Mouse (Mus musculus) cerebellum, adult 9-11 months (tissue): ENCODE results near the gene Snd1.

Experiments
- DNase-seq: peaks from one replicate; pipeline ENCODE4 v3.0.0; 2022

Snd1 gene

DNA sequence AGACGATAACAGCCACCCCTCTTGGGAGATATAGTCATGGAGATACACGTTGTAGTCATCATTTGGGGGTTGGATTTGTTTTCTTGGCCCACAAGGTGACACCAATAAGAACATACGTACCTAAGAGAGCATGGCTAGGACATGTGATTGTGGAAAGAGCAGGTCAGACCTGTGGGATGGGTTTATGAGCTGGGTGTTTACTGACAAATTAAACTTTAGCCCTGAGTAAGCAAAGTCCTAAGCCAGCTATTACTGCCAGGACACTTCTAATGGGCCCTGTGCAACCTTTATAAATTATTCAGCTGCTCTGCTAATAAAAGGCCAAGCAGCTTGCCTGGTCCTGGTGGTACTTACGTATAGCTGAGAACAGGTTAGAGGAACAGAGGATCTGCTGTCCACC, 283.4 kb downstream of the Snd1 start:
- no peak for DNase-seq

DNA sequence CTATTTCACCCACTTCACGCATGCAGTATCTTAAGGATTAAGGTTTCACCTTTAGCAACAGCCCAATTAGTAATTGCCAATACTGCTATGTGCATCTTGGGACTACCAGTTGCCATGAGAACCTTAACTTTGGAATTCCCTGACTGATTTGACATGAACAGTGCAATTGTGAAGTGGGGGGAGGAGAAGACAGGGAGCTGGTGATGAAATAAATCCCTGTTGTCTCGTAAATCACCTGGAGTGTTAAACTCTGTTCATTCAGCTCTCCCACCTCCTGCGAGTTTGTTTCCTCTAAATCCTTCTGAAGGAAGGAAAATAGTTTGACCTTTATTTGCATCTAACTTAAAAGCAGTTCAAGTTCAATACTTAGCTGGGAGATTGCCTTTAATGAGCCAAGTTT, 286.8 kb downstream of the Snd1 start:
- no peak for DNase-seq

DNA sequence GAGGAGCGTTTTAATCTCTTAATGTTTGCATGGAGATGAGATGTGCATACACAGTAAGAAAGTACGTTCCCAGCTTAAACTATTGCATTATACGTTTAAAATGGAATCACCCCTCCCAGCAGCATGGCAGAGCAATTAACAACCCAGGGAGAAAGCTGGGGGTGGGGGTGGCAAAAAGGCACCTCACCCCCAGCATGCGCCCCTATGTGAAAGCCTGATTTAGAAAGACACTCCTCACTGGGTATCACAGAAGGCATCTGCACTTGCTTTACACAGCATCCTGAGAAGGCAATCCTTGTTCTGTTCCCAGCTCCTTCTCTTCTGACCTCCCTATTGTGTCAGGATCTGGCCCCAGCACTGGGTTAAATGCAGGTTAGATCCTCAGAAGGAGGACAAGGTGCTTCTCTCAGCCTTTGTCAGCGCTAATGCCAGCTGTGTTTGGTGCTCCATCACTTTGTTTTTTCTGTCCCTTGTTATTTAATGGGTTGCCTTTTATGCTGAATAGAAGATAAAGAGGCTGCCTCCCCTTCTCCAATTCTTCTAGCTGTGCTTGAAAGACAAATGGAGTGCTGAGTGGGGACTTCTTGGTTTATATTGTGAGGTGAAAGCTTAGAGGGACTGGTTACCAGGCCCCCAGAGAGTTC, 287.3 kb downstream of the Snd1 start:
- no peak for DNase-seq

DNA sequence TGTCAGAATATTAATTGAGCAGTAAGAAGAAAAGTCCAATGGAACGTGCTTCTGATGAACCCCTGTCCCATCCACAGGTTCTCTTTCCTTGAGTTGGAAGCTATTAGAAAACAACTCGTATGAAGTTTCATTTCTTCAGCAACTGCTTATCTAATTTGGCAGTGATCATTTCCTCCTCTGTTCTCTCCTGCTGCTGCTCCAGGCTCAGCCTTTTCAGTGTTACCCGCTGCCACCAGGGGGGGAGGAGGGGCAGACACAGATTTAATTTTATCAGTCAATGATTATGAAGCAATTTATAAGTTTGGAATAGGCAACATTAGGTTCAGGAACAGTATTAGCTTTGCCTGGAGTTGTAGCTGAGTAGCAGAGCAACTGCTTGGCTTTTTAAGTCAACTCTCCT, 291.7 kb downstream of the Snd1 start:
- DNase-seq, result no peak

DNA sequence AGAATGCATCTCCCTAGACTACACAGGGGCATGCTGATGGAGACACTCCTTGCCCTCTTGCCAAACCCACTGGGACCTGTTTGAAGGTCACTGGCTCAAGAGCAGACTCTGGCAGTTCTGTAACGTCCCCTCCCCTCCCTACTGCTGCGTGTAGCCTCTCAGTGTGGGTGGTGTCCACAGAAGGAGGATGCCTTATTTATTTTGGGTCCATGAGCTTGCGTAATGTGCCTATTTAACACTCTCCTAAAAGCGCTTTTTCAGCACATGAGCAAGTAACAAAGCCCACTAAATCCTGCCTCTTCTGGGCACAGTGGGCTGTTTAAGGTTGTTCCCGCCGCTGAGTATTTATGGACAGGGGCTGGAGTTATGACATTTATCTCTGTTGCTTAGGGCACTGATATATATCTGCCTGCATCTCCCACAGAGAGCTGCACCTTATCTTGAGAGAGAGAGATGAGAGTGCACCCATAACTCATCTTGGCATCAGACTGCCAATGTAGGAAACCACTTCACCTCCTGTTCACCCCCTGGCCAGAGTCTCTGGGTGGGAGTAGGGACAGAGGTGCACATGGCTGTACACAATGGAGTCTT, 293.0 kb downstream of the Snd1 start:
- DNase-seq, result no peak

DNA sequence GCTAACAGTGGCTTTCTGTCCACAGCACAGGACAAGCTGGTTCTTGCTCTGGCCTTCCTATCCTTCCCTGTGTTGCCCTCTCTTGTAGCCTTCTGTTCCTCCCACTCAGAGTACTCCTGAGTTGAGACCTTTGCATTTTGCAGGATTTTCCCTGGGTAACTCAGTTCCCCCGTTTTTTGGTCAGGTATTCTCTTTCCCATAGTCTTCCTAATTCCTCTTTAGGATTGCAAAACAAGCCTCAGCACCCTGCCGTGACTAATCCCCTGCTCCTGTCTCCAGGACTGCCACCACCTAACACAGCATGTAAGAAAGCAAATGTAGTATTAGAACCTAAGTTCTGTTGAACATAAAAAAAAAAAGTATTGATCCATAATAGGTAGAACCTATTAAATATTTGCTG, 296.4 kb downstream of the Snd1 start:
- DNase-seq, result no peak

DNA sequence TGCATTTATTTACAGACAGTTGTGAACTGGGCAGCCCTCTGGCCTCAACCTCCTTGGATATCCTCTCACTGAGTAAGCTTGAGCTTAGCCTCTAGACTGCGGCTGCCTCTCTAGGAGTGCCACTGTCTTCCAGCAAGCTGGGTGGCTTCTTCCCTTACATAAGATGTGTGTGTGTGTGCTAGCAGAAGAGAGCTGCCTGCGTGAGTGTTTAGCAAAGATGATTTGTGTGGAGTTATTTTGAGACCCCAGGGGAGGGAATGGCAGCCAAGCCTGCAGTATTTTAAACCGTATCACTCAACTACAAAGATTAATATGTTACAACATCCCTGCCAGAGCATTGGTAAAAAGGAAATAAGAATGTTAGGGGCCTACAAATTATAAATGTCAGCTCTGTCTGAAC, 306.8 kb downstream of the Snd1 start:
- DNase-seq, result no peak

DNA sequence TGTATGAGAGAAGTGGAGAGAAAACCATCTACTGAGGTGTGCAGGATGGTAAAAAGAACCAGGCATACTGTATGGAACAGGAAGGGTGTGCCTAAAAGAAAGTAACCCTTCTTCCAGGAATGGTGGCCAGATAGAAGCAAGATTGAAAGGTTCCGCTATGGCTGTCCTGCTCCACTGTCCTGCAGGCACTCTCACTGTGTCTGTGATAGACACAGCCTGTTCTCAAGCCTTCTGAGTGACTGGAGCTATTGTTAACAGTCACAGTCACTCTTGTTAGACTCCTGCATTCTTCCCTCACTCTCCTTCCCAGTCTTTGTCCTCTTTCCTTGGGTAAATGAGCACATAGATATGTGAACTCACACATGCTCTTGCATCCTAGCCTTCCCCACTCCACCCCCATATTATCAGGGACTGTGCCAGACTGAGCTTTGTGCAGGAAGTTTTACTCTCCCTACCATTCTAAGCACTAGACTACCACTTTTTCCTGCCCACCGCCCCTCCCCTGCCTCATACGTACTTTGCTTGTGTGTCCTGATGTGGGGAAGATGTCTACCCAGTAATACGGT, 308.2 kb downstream of the Snd1 start:
- DNase-seq, result no peak

DNA sequence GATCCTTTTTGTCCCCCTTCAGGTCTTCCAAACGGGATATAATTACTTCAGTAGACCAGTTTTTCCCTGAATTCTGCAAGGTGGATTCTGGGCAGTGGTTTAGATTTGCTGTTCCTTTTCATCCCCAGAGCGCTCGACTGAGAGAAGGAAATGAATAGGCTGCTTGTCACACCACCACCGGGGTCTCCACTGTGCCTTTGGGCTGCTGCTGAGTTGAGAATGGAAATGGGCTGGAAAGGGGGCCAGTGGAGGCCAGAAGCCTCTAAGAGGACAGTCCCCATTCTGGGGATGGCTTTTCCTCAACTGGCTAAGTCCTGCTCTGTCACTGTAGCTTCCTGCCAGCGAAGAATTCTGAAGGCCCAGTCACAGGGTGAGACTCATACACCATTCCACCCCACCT, 309.0 kb downstream of the Snd1 start:
- no peak for DNase-seq

DNA sequence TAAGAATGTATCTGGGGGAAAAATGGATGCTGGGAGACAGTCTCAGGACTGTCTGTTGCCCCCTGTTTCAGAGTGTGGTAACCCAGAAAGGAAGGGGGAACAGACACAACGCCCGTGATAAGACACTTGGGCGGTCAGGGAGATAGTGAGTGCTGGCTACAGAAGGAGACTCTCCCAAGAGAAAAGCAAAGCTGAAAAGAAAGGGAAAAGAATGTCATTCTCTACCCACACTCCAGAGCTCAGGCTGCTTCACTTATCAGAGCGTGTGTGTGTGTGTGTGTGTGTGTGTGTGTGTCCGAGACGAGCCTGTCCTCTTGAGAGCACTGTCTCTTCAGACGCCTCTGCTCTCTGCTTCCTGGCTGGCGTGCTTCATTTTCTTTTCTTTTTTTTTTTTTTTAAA, 310.8 kb downstream of the Snd1 start:
- no peak for DNase-seq

DNA sequence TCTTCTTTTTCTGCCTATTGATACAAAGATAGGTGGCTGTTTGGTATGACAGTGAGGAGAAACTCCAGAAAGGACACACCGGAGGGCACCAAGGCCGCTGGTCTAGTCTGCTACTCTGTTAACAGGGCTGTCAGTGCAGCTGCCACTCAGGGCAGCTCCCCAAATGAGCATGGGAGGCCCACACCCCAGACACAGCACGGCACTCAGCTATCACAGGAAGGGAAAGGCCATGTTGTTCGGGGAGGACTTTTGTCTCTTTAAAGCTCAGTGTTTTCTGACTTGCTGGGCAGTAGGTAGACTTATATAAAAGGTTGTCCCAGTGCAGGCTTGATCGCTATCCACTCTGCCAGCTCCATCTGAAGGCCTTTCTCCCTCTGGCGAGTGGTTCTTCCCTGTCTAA, 312.2 kb downstream of the Snd1 start:
- no peak for DNase-seq

DNA sequence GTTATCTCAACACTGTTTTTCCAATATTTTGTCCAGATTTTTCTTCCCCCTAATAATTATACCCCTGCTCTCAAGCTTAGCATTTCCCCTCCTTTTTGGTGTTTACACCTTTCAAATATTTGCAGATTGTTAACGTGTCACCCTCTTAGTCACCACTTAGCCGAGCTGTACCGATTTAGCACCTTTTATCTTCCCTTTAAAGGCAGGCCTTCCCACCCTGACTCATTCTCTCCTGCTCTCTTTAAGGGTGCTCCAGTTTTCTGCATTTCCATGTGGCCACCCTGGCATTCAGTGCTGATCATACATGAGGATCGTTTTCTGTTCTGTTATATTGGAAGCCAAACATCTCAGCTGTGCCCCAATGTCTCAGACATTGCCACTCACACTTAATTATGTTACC, 314.7 kb downstream of the Snd1 start:
- DNase-seq, result no peak

DNA sequence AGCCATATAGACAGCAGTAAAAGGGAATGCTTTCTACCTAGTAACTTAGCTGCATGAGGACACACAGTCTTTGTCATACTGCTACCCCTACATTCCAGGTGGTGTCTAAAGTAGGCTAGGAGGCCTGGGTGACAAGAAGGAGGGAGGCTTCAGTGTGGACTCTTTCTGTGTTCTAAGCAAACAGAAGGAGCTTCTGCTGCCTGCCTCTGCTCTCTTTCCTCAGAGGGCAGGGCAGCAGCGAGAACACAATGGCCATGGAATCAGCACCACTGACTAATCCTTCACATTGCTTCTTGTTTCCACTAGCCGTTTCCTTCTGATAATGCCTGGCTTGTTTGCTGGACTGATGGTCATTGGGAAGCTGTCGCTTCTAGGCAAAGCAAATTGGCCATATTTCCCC, 316.2 kb downstream of the Snd1 start:
- no peak for DNase-seq

DNA sequence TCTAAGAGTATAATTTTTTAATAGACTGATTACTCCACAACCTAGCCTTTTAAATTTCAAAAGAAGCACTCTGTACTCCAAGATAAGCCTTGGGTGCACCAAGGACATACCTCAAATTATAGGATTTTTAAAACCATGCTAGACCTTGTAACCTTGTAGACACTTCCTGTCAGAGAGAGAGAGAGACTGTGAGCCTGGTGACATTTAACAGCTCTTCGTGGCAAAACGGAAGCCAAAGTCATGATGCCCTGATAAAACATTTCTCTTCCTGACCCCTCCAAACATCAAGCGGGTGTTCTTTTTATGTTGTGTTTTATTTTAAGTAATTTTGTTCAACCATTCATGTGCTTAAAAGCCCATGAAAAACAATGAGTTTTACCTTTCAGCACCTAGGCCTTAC, 316.9 kb downstream of the Snd1 start:
- no peak for DNase-seq

DNA sequence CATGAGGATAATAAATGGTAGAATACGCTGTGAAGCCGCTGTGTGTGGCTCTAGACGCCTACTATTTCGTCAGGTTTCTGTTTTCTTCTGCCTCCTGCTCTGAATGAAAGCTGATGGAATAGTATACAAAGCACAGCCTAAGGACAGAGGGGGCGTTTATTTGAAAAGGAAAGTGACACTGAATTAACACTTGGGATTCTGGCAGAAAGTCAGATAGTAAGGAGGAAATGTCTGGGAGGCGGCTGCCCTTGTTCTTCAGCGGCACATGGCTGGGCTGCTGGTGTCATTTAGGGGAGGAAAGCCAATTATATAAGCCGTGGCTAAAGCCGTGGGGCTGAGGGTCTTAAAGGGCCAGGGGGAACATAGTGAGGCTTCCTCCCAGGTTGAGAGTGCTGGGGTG, 320.4 kb downstream of the Snd1 start:
- no peak for DNase-seq

DNA sequence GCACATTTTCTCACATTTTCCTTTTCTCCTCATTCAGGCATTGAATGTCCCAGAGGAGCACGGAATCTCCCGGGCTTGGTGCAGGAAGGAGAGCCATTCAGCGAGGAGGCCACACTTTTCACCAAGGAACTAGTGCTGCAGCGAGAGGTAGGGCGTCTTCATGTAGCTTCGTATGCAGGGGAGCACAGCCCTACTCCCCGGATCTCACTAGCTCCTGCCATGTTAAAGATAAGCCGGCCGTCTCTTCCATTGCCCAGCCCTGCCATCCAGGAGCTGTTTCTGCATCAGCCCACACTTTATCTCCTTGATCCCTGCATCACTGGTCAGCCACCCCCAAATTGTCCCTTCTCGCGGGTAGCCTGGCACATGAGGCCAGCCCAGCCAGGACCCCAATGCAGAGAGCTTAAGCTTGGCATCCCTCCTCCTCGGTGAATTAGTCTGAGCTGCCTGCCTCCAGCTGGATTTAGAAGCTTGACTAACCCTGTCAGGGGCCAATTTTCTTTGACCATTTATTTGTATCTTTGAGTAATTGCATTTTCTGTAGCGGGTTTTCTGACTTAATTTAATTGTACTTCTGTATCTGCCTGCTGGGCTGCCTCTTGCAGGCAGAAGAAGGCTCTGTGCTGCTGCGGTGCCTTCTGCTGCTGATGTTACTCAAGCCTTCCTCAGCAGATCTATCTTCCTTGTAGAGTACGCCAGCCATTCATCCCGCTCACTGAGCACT, 321.0 kb downstream of the Snd1 start:
- DNase-seq, result no peak

DNA sequence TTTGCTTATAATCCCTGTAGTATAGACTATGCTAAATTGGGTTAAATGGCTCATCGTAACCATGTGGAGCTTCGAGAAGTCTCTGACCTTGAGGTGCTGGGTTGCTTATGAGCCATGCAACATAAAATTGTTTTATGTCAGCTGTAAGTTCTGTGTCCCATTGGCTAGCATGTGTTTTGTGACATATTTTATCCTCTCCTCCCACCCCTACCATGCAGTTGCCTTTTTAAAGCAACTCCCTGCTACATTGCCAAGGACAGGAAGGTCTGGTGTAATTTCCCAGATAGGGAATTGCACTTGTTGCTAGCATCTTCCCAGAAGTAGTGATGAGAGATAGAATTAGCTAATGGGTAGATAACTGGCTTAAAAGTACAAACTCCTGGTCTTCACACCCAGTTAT, 324.9 kb downstream of the Snd1 start:
- DNase-seq, result no peak

DNA sequence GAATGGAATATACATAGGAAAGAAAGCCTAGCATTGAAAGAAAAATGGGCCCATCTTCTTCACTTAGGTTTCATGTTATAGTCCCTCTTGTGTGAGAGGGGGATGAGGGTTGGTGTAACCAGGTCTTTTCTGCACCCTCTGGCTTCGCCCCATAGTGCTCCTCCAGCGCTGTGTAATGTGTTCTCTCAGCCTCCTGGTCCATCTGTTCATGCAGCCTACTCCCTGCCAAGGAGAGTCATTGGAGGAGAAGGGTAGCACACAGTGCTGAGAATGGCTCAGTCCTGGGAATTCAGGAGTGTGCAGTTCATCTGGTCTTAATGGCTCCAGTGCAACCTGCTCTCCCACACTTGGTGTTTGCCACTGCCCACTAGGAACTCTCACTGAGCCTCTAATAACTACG, 326.0 kb downstream of the Snd1 start:
- DNase-seq, result peak; percentile 94

DNA sequence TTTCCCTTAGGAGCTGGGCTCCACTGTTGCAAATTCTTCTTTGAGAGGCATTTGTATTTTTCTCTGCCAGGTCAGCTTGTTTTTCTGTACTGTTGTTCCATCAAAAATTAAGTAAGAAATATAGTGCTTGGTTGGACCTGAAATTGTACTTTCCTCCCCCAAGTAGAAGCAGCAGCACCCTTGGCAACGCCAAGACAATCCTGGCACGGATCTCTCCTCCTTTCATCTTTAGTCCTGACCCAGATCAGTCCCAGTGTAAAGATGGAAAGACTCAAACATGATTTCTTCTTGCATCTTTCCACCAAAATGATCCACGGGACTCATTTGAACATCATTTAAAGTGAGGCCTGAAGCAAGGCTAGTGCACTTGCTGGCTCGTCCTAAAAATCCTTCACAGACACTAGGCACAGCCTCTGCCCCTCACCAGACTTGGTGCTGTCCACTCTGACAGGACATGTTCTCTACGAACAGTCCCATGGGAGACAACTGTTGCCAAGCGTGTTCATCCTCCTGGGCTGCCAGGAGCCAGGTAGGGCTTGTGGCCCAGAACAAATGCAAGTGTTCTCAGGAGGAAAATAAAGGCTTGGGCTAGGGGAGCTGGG, 328.8 kb downstream of the Snd1 start:
- DNase-seq, result peak; percentile 86

DNA sequence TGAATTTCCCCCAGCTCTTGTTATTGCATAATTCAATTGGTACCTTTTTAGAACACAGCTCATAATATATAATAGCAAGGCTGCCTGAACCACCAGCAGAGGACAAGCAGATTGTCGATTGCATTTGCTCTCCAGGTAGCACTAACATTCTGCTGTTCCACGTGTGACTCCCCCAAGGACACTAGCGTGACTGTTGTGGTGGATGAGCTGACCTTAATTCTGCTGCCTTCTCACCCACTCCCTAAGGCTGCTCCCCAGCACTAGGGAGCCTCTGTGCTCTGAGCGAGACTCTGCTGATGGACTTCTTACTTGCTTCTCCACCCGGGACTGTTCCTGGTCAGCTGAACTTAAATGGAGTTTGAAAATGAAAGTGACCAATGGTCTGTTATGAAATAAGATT, 329.8 kb downstream of the Snd1 start:
- no peak for DNase-seq

DNA sequence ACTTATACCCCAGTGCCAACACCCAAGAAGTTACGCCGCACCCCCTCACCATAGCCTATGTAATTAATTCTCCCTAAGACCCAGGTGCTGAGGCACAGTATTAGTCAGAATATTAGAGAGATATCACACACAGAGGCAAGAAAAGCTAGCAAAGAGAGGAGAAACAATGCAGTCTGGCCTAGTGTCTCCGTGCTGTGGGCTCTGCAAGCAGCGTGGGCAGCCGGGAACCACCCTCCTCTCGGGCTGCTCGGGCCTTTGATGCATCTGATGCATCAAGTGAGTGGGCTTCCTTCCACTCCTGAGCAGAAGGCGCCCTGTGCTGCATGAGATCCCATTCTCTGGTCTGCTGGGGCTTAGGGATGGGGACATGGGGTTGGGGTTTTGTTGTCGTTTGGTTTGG, 338.1 kb downstream of the Snd1 start:
- DNase-seq, result no peak

DNA sequence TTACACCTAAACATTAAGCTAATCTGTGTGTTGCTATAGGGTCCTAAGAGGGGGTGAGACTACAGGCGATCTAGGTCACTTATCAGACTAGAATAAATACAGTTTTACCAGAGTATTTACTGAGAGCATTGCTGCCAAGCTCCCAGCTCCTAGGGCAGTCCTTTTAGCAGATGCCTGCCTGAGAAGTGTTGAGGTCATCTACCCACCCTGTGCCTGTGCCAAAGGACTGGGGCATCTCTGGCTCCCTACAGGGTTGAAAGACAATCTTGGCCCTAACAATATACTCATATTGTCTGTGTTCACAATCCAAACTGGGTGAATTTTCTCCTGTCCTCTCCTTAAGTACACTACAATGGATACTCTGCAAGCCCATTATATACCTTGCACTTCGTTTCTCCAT, 340.0 kb downstream of the Snd1 start:
- DNase-seq, result peak; percentile 75

DNA sequence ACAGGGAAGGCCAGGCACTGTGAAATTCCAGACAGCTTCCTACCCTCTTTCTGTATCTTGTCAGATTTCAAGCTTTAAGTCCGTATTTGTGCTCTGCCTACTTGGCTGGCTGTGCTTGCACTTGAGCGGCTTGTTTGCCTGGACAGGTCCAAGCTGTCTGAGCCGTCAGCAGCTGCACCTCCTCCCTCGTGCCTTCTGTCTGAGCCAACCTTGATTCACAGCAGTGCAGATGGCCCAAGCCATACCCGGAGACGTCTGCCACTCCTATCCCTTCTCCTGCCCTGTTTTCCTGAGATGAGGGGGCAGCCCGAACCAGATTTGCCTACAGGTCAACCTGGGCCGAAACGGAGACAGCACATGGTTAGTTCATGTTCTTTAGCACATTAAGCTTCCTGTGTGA, 342.1 kb downstream of the Snd1 start:
- peak; percentile 88 for DNase-seq
